9 mouse cellular contexts compared by ENCODE assay signal in the genomic region with DNA sequence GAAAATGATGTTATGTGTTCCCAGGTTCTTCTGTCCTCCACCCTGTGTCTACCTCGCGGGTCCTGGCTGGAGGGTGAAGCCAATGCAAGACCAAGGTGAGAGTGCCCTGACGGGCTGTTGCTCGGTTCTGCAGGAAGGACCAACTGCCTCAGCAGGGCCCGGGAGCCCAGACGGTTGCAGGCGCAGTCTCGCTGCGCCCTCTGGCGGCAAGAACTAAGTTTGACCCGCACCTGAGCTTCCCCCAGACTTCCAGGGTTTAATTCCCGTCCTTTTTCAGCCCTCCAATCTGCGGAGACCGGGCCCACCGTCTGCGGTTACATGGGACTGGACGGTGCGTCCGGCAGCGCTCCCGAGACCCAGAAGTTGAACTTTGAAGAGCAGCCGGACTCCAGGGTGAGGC. TPM values are rescaled to one million over a fixed set of nuclear protein-coding genes. Genes with fewer than 3 reads are reported as not detected.
DNase-seq lines count a peak whose midpoint lies in the region; ATAC-seq and TF ChIP-seq lines count a peak whose summit lies in the region.
"Had no signal": no experiment of that assay in that cellular context is flagged by ENCODE, and none has a peak within 500 bp of the region (broad histone marks: within the 10 kb centered on the region; RNA-seq: fewer than 3 reads in every experiment).

No protein-coding gene starts in this region.

- no peaks in the 10 kb centered on the region for H3K36me3 ChIP-seq in heart, adult 2 months (ENCODE audit: control insufficient read depth, insufficient read depth, low read length)
- no peaks in the 10 kb centered on the region for H3K36me3 ChIP-seq in kidney, embryonic 14.5 days (ENCODE audit: control insufficient read depth, insufficient read depth, low read length)
- no peaks in the 10 kb centered on the region for H3K36me3 ChIP-seq in liver, embryonic 14.5 days (replicated peaks; ENCODE audit: control insufficient read depth, insufficient read depth, low read depth)

- peaks cover 2% of the 10 kb centered on the region; the same call in 1 of the 2 replicates for H3K4me1 ChIP-seq in heart, adult 2 months (ENCODE audit: control insufficient read depth, insufficient read depth, low read length)
- peaks cover 14% of the 10 kb centered on the region; the same call in 1 of the 2 replicates for H3K4me1 ChIP-seq in kidney, embryonic 14.5 days (ENCODE audit: control insufficient read depth, insufficient read depth, low read length)
- no peaks in the 10 kb centered on the region for H3K4me1 ChIP-seq in liver, embryonic 14.5 days (replicated peaks; ENCODE audit: control insufficient read depth in 2 of 2, insufficient read depth in 2 of 2, low read length in 1 of 2)

- H3K9me3 ChIP-seq in kidney, embryonic 14.5 days (ENCODE audit: control insufficient read depth, low read length), result no peaks in the 10 kb centered on the region
- H3K9me3 ChIP-seq in liver, embryonic 14.5 days (ENCODE audit: control insufficient read depth, low read length), result no peaks in the 10 kb centered on the region

- peak; percentile 30 to 36 for DNase-seq in CD8-positive naive resting alpha-beta T cell, adult 2 months (ENCODE audit: low read depth in 2 of 2, low spot score in 2 of 2)
- peak; percentile 88 for DNase-seq in ZHBTc4 (ENCODE audit: low read depth, low spot score)
- DNase-seq in embryo, embryonic 11 days, result peak; percentile 85
- DNase-seq in heart, adult 2 months, result peak; percentile 66 to 82
- DNase-seq in liver, embryonic 14.5 days (ENCODE audit: low read depth in 3 of 3, low spot score in 3 of 3), result no peak
- DNase-seq in retina, postnatal 1 day, result peak; percentile 78

- no peak overlapping the region for H3K27ac ChIP-seq in heart, adult 2 months
- no peak overlapping the region for H3K27ac ChIP-seq in kidney, embryonic 14.5 days (ENCODE audit: low read depth, low read length)
- no peak overlapping the region for H3K27ac ChIP-seq in liver, embryonic 14.5 days

- no peak for TF ChIP-seq POLR2A in heart, adult 2 months (IDR thresholded peaks at IDR 0.05; ENCODE audit: insufficient read depth, low read depth, low read length)

- H3K79me2 ChIP-seq in heart, adult 2 months (replicated peaks; ENCODE audit: control insufficient read depth, insufficient read depth, low read length), result no peaks in the 10 kb centered on the region

- H3K4me2 ChIP-seq in kidney, embryonic 14.5 days (replicated peaks; ENCODE audit: low read depth, low read length), result 0 out of 2 replicates have a peak overlapping the region, but pooled peaks have one; percentile 2
- H3K4me2 ChIP-seq in liver, embryonic 14.5 days (ENCODE audit: low read depth), result no peak overlapping the region

- H3K4me3 ChIP-seq in heart, adult 2 months, result no peak overlapping the region
- no peak overlapping the region for H3K4me3 ChIP-seq in kidney, embryonic 14.5 days (ENCODE audit: low read length)
- no peak overlapping the region for H3K4me3 ChIP-seq in liver, embryonic 14.5 days (ENCODE audit: insufficient read depth in 1 of 2, low read depth in 2 of 2, low read length in 2 of 2)

- intact Hi-C loops in heart, adult 2 months (cut with DNase I), result loop anchor here (1.0 to 10.0 kb wide), 2 partner anchors 273 to 304 kb away; no protein-coding TSS in a partner anchor

- WGBS in heart, adult 2 months, result 1% methylated on average over 22 of the region's 22 CpGs
- 2% methylated on average over 22 of the region's 22 CpGs for WGBS in kidney, embryonic 14.5 days
- WGBS in liver, embryonic 14.5 days (ENCODE audit: insufficient replicate concordance), result 1% methylated on average over 22 of the region's 22 CpGs

- peak; percentile 97 for TF ChIP-seq CTCF in heart, adult 2 months (IDR thresholded peaks at IDR 0.05)
- peak; percentile 84 for TF ChIP-seq CTCF in liver, embryonic 14.5 days (IDR thresholded peaks at IDR 0.05; ENCODE audit: low read depth)

- H3K27me3 ChIP-seq in heart, adult 2 months (ENCODE audit: control insufficient read depth, insufficient read depth, low read length), result no peaks in the 10 kb centered on the region
- H3K27me3 ChIP-seq in kidney, embryonic 14.5 days (ENCODE audit: control insufficient read depth, insufficient read depth, low read length), result peaks cover 80% of the 10 kb centered on the region
- peaks cover 49% of the 10 kb centered on the region for H3K27me3 ChIP-seq in liver, embryonic 14.5 days (ENCODE audit: control insufficient read depth, insufficient read depth, low read length)

- H3K9ac ChIP-seq in heart, adult 2 months (ENCODE audit: low read depth, low read length), result no peak overlapping the region
- H3K9ac ChIP-seq in kidney, embryonic 14.5 days (ENCODE audit: low read depth, low read length), result no peak overlapping the region
- no peak overlapping the region for H3K9ac ChIP-seq in liver, embryonic 14.5 days (replicated peaks)

- 0 out of 2 replicates have a peak, but pooled peaks have one; percentile 18 for TF ChIP-seq EP300 in heart, adult 2 months (IDR thresholded peaks at IDR 0.05; ENCODE audit: insufficient read depth, low read depth, low read length)
- no peak for TF ChIP-seq EP300 in liver, embryonic 14.5 days (IDR thresholded peaks at IDR 0.05; ENCODE audit: low read depth)

- ATAC-seq in kidney, embryonic 14.5 days (ENCODE audit: low FRiP score, low TSS enrichment), result peak; percentile 34; the same call in 1 of the 2 replicates
- ATAC-seq in liver, embryonic 14.5 days (ENCODE audit: insufficient read depth), result no peak
- ATAC-seq in inflammation-experienced regulatory T-cells, adult 6 months, result no peak

RNA-seq across cellular contexts. Expression of a gene that starts 2.7 kb away (rescaled TPM):
- under 1 TPM; 0.26 to 0.43 TPM for total RNA-seq in heart, adult 2 months (2021)
- 0.70 and 0.82 TPM in 2 replicates for polyA plus RNA-seq in heart, adult 2 months (2012; rRNA removed)
- polyA plus RNA-seq in kidney, embryonic 14.5 days (2014; fragmentation: Nextera tagmentation; extraction: Ambion mirVana), result 0.12 and 0.20 TPM in 2 replicates
- polyA plus RNA-seq in liver, embryonic 14.5 days (2012; rRNA removed), result 0.16 and 0.44 TPM in 2 replicates
- not detected in 2 replicates for polyA plus RNA-seq in liver, embryonic 14.5 days (2014; fragmentation: Nextera tagmentation; extraction: Ambion mirVana)
- polyA plus RNA-seq in inflammation-experienced regulatory T-cells, adult 6 months (2017; shearing (Covaris generic)), result under 1 TPM in 1 of 3 experiments, not detected in 2; 0.21 TPM

RNA-seq across cellular contexts. Expression of a gene that starts 4.8 kb away (rescaled TPM):
- total RNA-seq in heart, adult 2 months (2021), result not detected
- 0.03 and 0.18 TPM in 2 replicates for polyA plus RNA-seq in heart, adult 2 months (2012; rRNA removed)
- not detected in 2 replicates for polyA plus RNA-seq in kidney, embryonic 14.5 days (2014; fragmentation: Nextera tagmentation; extraction: Ambion mirVana)
- 0.06 and 0.08 TPM in 2 replicates for polyA plus RNA-seq in liver, embryonic 14.5 days (2012; rRNA removed)
- polyA plus RNA-seq in liver, embryonic 14.5 days (2014; fragmentation: Nextera tagmentation; extraction: Ambion mirVana), result 0.05 TPM in 1 of 2 replicates, not detected in the other
- not detected for polyA plus RNA-seq in inflammation-experienced regulatory T-cells, adult 6 months (2017; shearing (Covaris generic))
- polyA plus RNA-seq: large intestine, adult 2 months had no signal

RNA-seq across cellular contexts. Expression of a gene that starts 18.8 kb away (rescaled TPM):
- 10 to 100 TPM; 10.9 to 26.4 TPM for total RNA-seq in heart, adult 2 months (2021)
- 3.1 and 8.3 TPM in 2 replicates for polyA plus RNA-seq in heart, adult 2 months (2012; rRNA removed)
- 0.44 TPM in 1 of 2 replicates, not detected in the other for polyA plus RNA-seq in kidney, embryonic 14.5 days (2014; fragmentation: Nextera tagmentation; extraction: Ambion mirVana)
- 5.0 and 10.1 TPM in 2 replicates for polyA plus RNA-seq in liver, embryonic 14.5 days (2012; rRNA removed)
- polyA plus RNA-seq in liver, embryonic 14.5 days (2014; fragmentation: Nextera tagmentation; extraction: Ambion mirVana), result 19.9 and 20.8 TPM in 2 replicates
- 1 to 10 TPM; 3.3 to 7.1 (median 3.8) TPM for polyA plus RNA-seq in inflammation-experienced regulatory T-cells, adult 6 months (2017; shearing (Covaris generic))

RNA-seq across cellular contexts. Expression of a gene that starts 36.0 kb away (rescaled TPM):
- 10 to 100 TPM; 20.2 to 26.0 TPM for total RNA-seq in heart, adult 2 months (2021)
- polyA plus RNA-seq in heart, adult 2 months (2012; rRNA removed), result 14.7 and 15.5 TPM in 2 replicates
- polyA plus RNA-seq in kidney, embryonic 14.5 days (2014; fragmentation: Nextera tagmentation; extraction: Ambion mirVana), result 87.8 and 108 TPM in 2 replicates
- 9.7 and 10.8 TPM in 2 replicates for polyA plus RNA-seq in liver, embryonic 14.5 days (2012; rRNA removed)
- 23.8 and 25.4 TPM in 2 replicates for polyA plus RNA-seq in liver, embryonic 14.5 days (2014; fragmentation: Nextera tagmentation; extraction: Ambion mirVana)
- polyA plus RNA-seq in inflammation-experienced regulatory T-cells, adult 6 months (2017; shearing (Covaris generic)), result 10 to 100 TPM; 12.0 to 42.7 (median 41.8) TPM

RNA-seq across cellular contexts. Expression of a gene that starts 49.1 kb away (rescaled TPM):
- 10 to 100 TPM; 21.1 to 26.4 TPM for total RNA-seq in heart, adult 2 months (2021)
- polyA plus RNA-seq in heart, adult 2 months (2012; rRNA removed), result 52.0 and 55.0 TPM in 2 replicates
- 66.8 and 69.4 TPM in 2 replicates for polyA plus RNA-seq in kidney, embryonic 14.5 days (2014; fragmentation: Nextera tagmentation; extraction: Ambion mirVana)
- 15.9 and 20.6 TPM in 2 replicates for polyA plus RNA-seq in liver, embryonic 14.5 days (2012; rRNA removed)
- 30.7 TPM in 2 replicates for polyA plus RNA-seq in liver, embryonic 14.5 days (2014; fragmentation: Nextera tagmentation; extraction: Ambion mirVana)
- 10 to 100 TPM; 10.4 to 35.1 (median 25.4) TPM for polyA plus RNA-seq in inflammation-experienced regulatory T-cells, adult 6 months (2017; shearing (Covaris generic))

Comparison
In these comparisons a context has a peak if more than half of its experiments do, and no peak if none do; other contexts are left out.
1. DNase-seq: peak in CD8-positive naive resting alpha-beta T cell, adult 2 months (2 of 2), ZHBTc4 (single experiment), embryo, embryonic 11 days (single experiment), heart, adult 2 months (2 of 2) and retina, postnatal 1 day (single experiment); none in liver, embryonic 14.5 days (0 of 3).